Mouse (Mus musculus): ENCODE data around the gene Atxn7l1. TPM values are rescaled to one million over a fixed set of nuclear protein-coding genes. Genes with fewer than 3 reads are reported as not detected.
A peak's percentile ranks its signal among the peaks of the same experiment; 100 is the strongest.

Atxn7l1 gene
- polyA plus RNA-seq, 1 experiment from 2014 or later = 11.8 TPM

- Histone ChIP-seq H3K4me2 (no peak overlapping the region), H3K9ac (no peak overlapping the region), H3K36me3 (no peaks in the 10 kb centered on the region), H3K4me3 (no peak overlapping the region), H3K27ac (no peak overlapping the region), H3K27me3 (no peaks in the 10 kb centered on the region), H3K9me3 (no peaks in the 10 kb centered on the region), H3K4me1 (peaks cover 5% of the 10 kb centered on the region; the same call in 1 of the 2 replicates)
- WGBS = 52% methylated on average over 4 of the region's 4 CpGs
- no peak for ATAC-seq (ENCODE audit: borderline replicate concordance, extremely low read depth, low FRiP score, low TSS enrichment)
Observed at GRCm38 (mm10) chr12:33337289-33337688, 189.8 kb downstream of the Atxn7l1 start.

GRCm38 (mm10) chr12:33338170-33338569 lies 190.7 kb downstream of the Atxn7l1 start:
- Histone ChIP-seq H3K9ac (no peak overlapping the region), H3K36me3 (no peaks in the 10 kb centered on the region), H3K27me3 (no peaks in the 10 kb centered on the region), H3K4me2 (no peak overlapping the region), H3K9me3 (no peaks in the 10 kb centered on the region), H3K4me3 (no peak overlapping the region), H3K4me1 (peaks cover 5% of the 10 kb centered on the region; the same call in 1 of the 2 replicates), H3K27ac (no peak overlapping the region)
- WGBS = 31% methylated on average over 5 of the region's 5 CpGs
- ATAC-seq (ENCODE audit: borderline replicate concordance, extremely low read depth, low FRiP score, low TSS enrichment) = no peak

- no peaks in the 10 kb centered on the region for H3K9me3 ChIP-seq
- no peak for ATAC-seq (ENCODE audit: borderline replicate concordance, extremely low read depth, low FRiP score, low TSS enrichment)
- no peak overlapping the region for H3K9ac ChIP-seq
- H3K27ac ChIP-seq = no peak overlapping the region
- no peak overlapping the region for H3K4me3 ChIP-seq
- H3K4me2 ChIP-seq = no peak overlapping the region
- peaks cover 15% of the 10 kb centered on the region for H3K4me1 ChIP-seq
- 79% methylated on average over 4 of the region's 4 CpGs for WGBS
- H3K27me3 ChIP-seq = no peaks in the 10 kb centered on the region
- H3K36me3 ChIP-seq = no peaks in the 10 kb centered on the region
Observed at GRCm38 (mm10) chr12:33339822-33340221, 192.3 kb downstream of the Atxn7l1 start.

GRCm38 (mm10) chr12:33340698-33341097 lies 193.2 kb downstream of the Atxn7l1 start:
- Histone ChIP-seq H3K4me1 (peaks cover 23% of the 10 kb centered on the region), H3K9ac (no peak overlapping the region), H3K9me3 (no peaks in the 10 kb centered on the region), H3K36me3 (no peaks in the 10 kb centered on the region), H3K4me2 (no peak overlapping the region), H3K27me3 (no peaks in the 10 kb centered on the region), H3K4me3 (no peak overlapping the region), H3K27ac (no peak overlapping the region)
- WGBS = 80% methylated on average over 6 of the region's 6 CpGs
- no peak for ATAC-seq (ENCODE audit: borderline replicate concordance, extremely low read depth, low FRiP score, low TSS enrichment)

GRCm38 (mm10) chr12:33341351-33341892 lies 193.9 kb downstream of the Atxn7l1 start:
- Histone ChIP-seq H3K4me3 (no peak overlapping the region), H3K36me3 (no peaks in the 10 kb centered on the region), H3K27me3 (no peaks in the 10 kb centered on the region), H3K9ac (no peak overlapping the region), H3K9me3 (no peaks in the 10 kb centered on the region), H3K4me2 (no peak overlapping the region), H3K27ac (no peak overlapping the region), H3K4me1 (peaks cover 25% of the 10 kb centered on the region)
- ATAC-seq (ENCODE audit: borderline replicate concordance, extremely low read depth, low FRiP score, low TSS enrichment) = no peak
- WGBS = 42% methylated on average over 17 of the region's 17 CpGs

GRCm38 (mm10) chr12:33344970-33345772 lies 197.7 kb downstream of the Atxn7l1 start:
- Histone ChIP-seq H3K27ac (no peak overlapping the region), H3K4me2 (peak overlapping the region; percentile 21; the same call in 1 of the 2 replicates), H3K9ac (no peak overlapping the region), H3K4me3 (no peak overlapping the region), H3K4me1 (peaks cover 25% of the 10 kb centered on the region), H3K27me3 (no peaks in the 10 kb centered on the region), H3K9me3 (no peaks in the 10 kb centered on the region), H3K36me3 (no peaks in the 10 kb centered on the region)
- ATAC-seq (ENCODE audit: borderline replicate concordance, extremely low read depth, low FRiP score, low TSS enrichment) = no peak
- 20% methylated on average over 25 of the region's 25 CpGs for WGBS

GRCm38 (mm10) chr12:33345773-33346435 lies 198.4 kb downstream of the Atxn7l1 start:
- no peak for ATAC-seq (ENCODE audit: borderline replicate concordance, extremely low read depth, low FRiP score, low TSS enrichment)
- Histone ChIP-seq H3K9me3 (no peaks in the 10 kb centered on the region), H3K27me3 (no peaks in the 10 kb centered on the region), H3K27ac (no peak overlapping the region), H3K4me2 (no peak overlapping the region), H3K36me3 (no peaks in the 10 kb centered on the region), H3K9ac (no peak overlapping the region), H3K4me1 (peaks cover 25% of the 10 kb centered on the region), H3K4me3 (no peak overlapping the region)
- WGBS = 52% methylated on average over 23 of the region's 23 CpGs

GRCm38 (mm10) chr12:33352671-33353070 lies 205.2 kb downstream of the Atxn7l1 start:
- Histone ChIP-seq H3K9ac (no peak overlapping the region), H3K4me1 (no peaks in the 10 kb centered on the region), H3K27ac (no peak overlapping the region), H3K36me3 (peaks cover 7% of the 10 kb centered on the region; the same call in 1 of the 2 replicates), H3K4me3 (no peak overlapping the region), H3K27me3 (no peaks in the 10 kb centered on the region), H3K4me2 (no peak overlapping the region), H3K9me3 (no peaks in the 10 kb centered on the region)
- no peak for ATAC-seq (ENCODE audit: borderline replicate concordance, extremely low read depth, low FRiP score, low TSS enrichment)
- 69% methylated on average over 4 of the region's 4 CpGs for WGBS

GRCm38 (mm10) chr12:33358345-33358744 lies 210.9 kb downstream of the Atxn7l1 start:
- peaks cover 4% of the 10 kb centered on the region; the same call in 1 of the 2 replicates for H3K36me3 ChIP-seq
- WGBS = 77% methylated on average over 10 of the region's 10 CpGs
- no peak overlapping the region for H3K27ac ChIP-seq
- H3K4me3 ChIP-seq = no peak overlapping the region
- H3K4me1 ChIP-seq = peaks cover 8% of the 10 kb centered on the region; the same call in 1 of the 2 replicates
- no peak overlapping the region for H3K9ac ChIP-seq
- ATAC-seq (ENCODE audit: borderline replicate concordance, extremely low read depth, low FRiP score, low TSS enrichment) = no peak
- H3K9me3 ChIP-seq = no peaks in the 10 kb centered on the region
- no peak overlapping the region for H3K4me2 ChIP-seq
- H3K27me3 ChIP-seq = no peaks in the 10 kb centered on the region

GRCm38 (mm10) chr12:33359209-33359608 lies 211.7 kb downstream of the Atxn7l1 start:
- Histone ChIP-seq H3K4me1 (peaks cover 8% of the 10 kb centered on the region; the same call in 1 of the 2 replicates), H3K36me3 (no peaks in the 10 kb centered on the region; the same call in 1 of the 2 replicates), H3K27ac (no peak overlapping the region), H3K4me2 (no peak overlapping the region), H3K9me3 (no peaks in the 10 kb centered on the region), H3K9ac (no peak overlapping the region), H3K27me3 (no peaks in the 10 kb centered on the region), H3K4me3 (no peak overlapping the region)
- ATAC-seq (ENCODE audit: borderline replicate concordance, extremely low read depth, low FRiP score, low TSS enrichment) = no peak
- WGBS = 94% methylated on average over 7 of the region's 7 CpGs

- ATAC-seq (ENCODE audit: borderline replicate concordance, extremely low read depth, low FRiP score, low TSS enrichment) = no peak
- no peaks in the 10 kb centered on the region for H3K27me3 ChIP-seq
- no peak overlapping the region for H3K4me3 ChIP-seq
- peaks cover 8% of the 10 kb centered on the region; the same call in 1 of the 2 replicates for H3K4me1 ChIP-seq
- no peaks in the 10 kb centered on the region for H3K9me3 ChIP-seq
- H3K4me2 ChIP-seq = no peak overlapping the region
- H3K9ac ChIP-seq = no peak overlapping the region
- H3K36me3 ChIP-seq = no peaks in the 10 kb centered on the region; the same call in 1 of the 2 replicates
- WGBS = 81% methylated on average over 5 of the region's 5 CpGs
- no peak overlapping the region for H3K27ac ChIP-seq
Observed at GRCm38 (mm10) chr12:33359878-33360482, 212.5 kb downstream of the Atxn7l1 start.
